Comparison of ENCODE assay signal across 8 mouse cellular contexts in the genomic region with DNA sequence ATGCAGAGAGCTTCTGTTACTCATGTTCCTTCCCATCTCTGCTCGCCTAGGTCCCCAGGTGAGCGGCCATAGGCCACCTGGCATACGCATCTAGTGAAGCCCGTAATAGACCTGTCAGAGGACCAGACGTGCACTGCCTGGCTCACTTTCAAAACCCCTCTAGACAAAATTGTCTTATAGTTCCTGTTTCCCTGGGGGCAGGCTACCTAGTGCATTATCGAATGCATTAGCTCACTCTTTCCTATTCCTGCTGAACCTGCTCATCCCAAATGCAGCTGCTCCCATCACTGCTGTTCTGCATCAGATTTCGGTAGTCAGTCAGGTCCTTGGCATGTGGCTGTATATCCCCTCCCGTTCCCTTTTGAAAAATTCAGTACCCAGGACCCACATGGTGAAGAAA.
"Had no signal": no experiment of that assay in that cellular context is flagged by ENCODE, and none has a peak within 500 bp of the region (broad histone marks: within the 10 kb centered on the region; RNA-seq: fewer than 3 reads in every experiment).

No protein-coding gene starts in this region.

- H3K4me2 ChIP-seq: kidney, embryonic 15.5 days; liver, embryonic 13.5 days; midbrain, embryonic 11.5 days had no signal

- H3K27ac ChIP-seq: kidney, embryonic 15.5 days; liver, embryonic 13.5 days had no signal

- H3K36me3 ChIP-seq: kidney, embryonic 15.5 days; liver, embryonic 13.5 days had no signal

- H3K4me3 ChIP-seq: kidney, embryonic 15.5 days; liver, embryonic 13.5 days had no signal

- H3K9ac ChIP-seq: kidney, embryonic 15.5 days; liver, embryonic 13.5 days had no signal

- H3K27me3 ChIP-seq: kidney, embryonic 15.5 days; liver, embryonic 13.5 days had no signal

- H3K9me3 ChIP-seq: kidney, embryonic 15.5 days; liver, embryonic 13.5 days had no signal

- DNase-seq: liver, embryonic 13.5 days; lung, adult 2 months; lung, postnatal 14 days; lung, postnatal 4 days; thymus, adult 18-20 months; thymus, postnatal 36 days had no signal

- H3K4me1 ChIP-seq: kidney, embryonic 15.5 days had no signal
